Mouse (Mus musculus) liver, embryonic 16.5 days (tissue): Measurements from ENCODE around the gene Auh. TPM values are rescaled to one million over a fixed set of nuclear protein-coding genes. Genes with fewer than 3 reads are reported as not detected.
A peak's percentile ranks its signal among the peaks of the same experiment; 100 is the strongest.

ENCODE experiments used
- ATAC-seq: fragments of 200-750 bp; cut with Nextera tagmentation; 2 replicates; pipeline ENCODE4 v1.8.0; 2017; ENCODE audit warnings: low read depth, mild to moderate bottlenecking, moderate number of reproducible peaks, moderate library complexity
- H3K27ac ChIP-seq: fragments of 300-500 bp; sonication (generic); 2 replicates; pipeline ENCODE4 v1.5.1; 2014; ENCODE audit warnings: mild to moderate bottlenecking, low read length
- H3K27me3 ChIP-seq: fragments of 300-500 bp; sonication (generic); 2 replicates; pipeline ENCODE4 v1.6.1; 2014; ENCODE audit warnings: low read depth, low read length, mixed read lengths; ENCODE audit not compliant: control insufficient read depth, insufficient read depth
- H3K36me3 ChIP-seq: fragments of 300-500 bp; sonication (generic); 2 replicates; pipeline ENCODE4 v1.6.1; 2014; ENCODE audit warnings: mild to moderate bottlenecking; ENCODE audit not compliant: control insufficient read depth, insufficient read depth
- H3K4me1 ChIP-seq: fragments of 300-500 bp; sonication (generic); 2 replicates; pipeline ENCODE4 v1.6.1; 2014; ENCODE audit warnings: low read depth, low read length, mixed read lengths; ENCODE audit not compliant: control insufficient read depth
- H3K4me2 ChIP-seq: fragments of 300-500 bp; sonication (generic); 2 replicates; pipeline ENCODE4 v1.6.1; 2014; ENCODE audit warnings: low read depth, low read length, mixed read lengths
- H3K4me3 ChIP-seq: fragments of 300-500 bp; sonication (generic); 2 replicates; pipeline ENCODE4 v1.5.1; 2014; ENCODE audit warnings: low read depth, mild to moderate bottlenecking, low read length
- H3K9ac ChIP-seq: fragments of 300-500 bp; sonication (generic); 2 replicates; pipeline ENCODE4 v1.6.1; 2014; ENCODE audit warnings: low read depth, low read length
- H3K9me3 ChIP-seq: fragments of 300-500 bp; sonication (generic); replicated peaks from 2 replicates; pipeline ENCODE4 v1.6.1; 2016; ENCODE audit warnings: low read length; ENCODE audit not compliant: control insufficient read depth
- WGBS: fragments of 180-500 bp; shearing (Covaris S2); extraction: QIAGEN DNeasy Blood & Tissue Kit; methylation state at CpG from one replicate; pipeline ENCODE4 v1.1.7; 2014; ENCODE audit not compliant: insufficient replicate concordance; 5-methylcytosine and 5-hydroxymethylcytosine counted together
- polyA plus RNA-seq: library from polyadenylated mRNA; unstranded; fragments of >200 nt; fragmentation: Nextera tagmentation; extraction: Ambion mirVana; gene quantifications from 2 replicates; pipeline ENCODE4 v1.2.1, GENCODE M21; 2015

The Auh gene
- polyA plus RNA-seq, 1 experiment from 2014 or later: 26.8 TPM

DNA sequence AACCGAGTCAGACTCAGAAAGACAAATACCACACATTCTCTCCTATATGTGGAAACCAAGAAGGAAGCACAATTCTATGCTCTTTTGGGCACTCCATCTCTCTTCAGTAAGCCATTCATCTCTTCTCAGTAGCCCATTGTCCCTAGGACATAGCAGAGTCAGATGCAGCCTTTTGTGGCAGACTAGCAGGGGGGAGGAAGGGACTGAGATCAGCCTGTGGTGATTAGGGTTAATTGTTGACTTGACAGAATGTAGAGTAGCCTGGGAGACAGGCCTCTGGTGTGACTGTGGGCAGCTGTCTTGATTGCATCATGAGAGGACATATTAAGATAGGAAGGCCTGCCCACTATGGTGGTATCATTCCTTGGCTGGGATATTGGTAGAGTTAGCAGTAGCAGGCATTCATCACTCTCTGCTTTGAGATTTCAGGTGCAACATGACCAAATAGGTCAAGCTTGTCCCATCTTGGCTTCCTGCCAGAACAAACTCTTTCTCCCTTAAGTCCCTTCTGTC, 13.5 kb upstream of the Auh start:
- no peak for ATAC-seq
- H3K9me3 ChIP-seq: no peaks in the 10 kb centered on the region
- H3K9ac ChIP-seq: no peak overlapping the region
- no peak overlapping the region for H3K4me2 ChIP-seq
- H3K27me3 ChIP-seq: no peaks in the 10 kb centered on the region
- 63% methylated on average over 1 of the region's 1 CpGs for WGBS
- no peaks in the 10 kb centered on the region for H3K4me1 ChIP-seq
- H3K4me3 ChIP-seq: no peak overlapping the region
- no peaks in the 10 kb centered on the region for H3K36me3 ChIP-seq
- H3K27ac ChIP-seq: no peak overlapping the region

DNA sequence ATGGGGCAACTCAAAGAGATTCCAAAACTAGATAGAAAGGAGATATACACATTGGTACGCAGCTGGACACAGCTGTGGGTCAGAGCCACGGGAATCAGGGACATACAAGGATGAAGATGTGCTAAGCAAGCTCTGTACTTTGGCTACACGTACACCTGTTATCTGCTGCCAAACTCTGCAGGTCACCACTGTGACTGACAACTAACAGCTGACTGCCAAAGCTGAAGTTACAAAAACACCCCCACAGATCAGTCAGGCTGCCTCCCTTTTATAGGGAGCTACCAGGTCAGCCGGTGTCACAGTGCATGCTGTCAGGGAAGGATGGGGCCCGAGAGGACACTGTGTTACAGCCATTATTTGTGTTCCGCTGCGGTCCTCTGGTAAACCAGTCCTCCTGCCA, 11.5 kb upstream of the Auh start:
- no peak overlapping the region for H3K4me2 ChIP-seq
- 64% methylated on average over 7 of the region's 7 CpGs for WGBS
- H3K4me3 ChIP-seq: no peak overlapping the region
- H3K36me3 ChIP-seq: no peaks in the 10 kb centered on the region
- H3K4me1 ChIP-seq: no peaks in the 10 kb centered on the region
- no peaks in the 10 kb centered on the region for H3K27me3 ChIP-seq
- ATAC-seq: 0 out of 2 replicates have a peak, but pooled peaks have one; percentile 39
- no peak overlapping the region for H3K9ac ChIP-seq
- H3K27ac ChIP-seq: no peak overlapping the region
- no peaks in the 10 kb centered on the region for H3K9me3 ChIP-seq

DNA sequence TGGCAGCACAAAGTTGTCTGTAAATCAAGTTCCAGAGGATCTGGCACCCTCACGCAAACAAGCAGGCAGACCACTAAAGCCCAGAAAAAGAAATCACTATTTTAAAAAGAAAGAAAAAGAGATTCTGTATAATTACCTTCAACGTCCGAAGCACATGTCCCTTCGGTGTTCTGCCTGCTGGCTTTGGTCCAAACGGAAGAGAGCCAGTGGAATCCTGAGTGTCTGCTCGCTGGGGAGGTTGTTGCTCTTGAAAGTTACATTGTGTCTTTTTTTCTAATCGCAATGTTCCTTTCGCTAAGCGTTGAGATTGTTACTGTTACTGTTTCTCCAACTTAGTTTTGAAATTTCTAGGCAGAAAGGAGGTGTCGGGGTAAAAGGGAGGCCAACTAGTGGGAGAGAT, 1.1 kb upstream of the Auh start:
- no peak overlapping the region for H3K4me3 ChIP-seq
- ATAC-seq: no peak
- no peak overlapping the region for H3K9ac ChIP-seq
- no peak overlapping the region for H3K27ac ChIP-seq
- H3K9me3 ChIP-seq: no peaks in the 10 kb centered on the region
- no peaks in the 10 kb centered on the region for H3K36me3 ChIP-seq
- H3K4me2 ChIP-seq: no peak overlapping the region
- 56% methylated on average over 10 of the region's 10 CpGs for WGBS
- H3K4me1 ChIP-seq: peaks cover 18% of the 10 kb centered on the region
- H3K27me3 ChIP-seq: no peaks in the 10 kb centered on the region

DNA sequence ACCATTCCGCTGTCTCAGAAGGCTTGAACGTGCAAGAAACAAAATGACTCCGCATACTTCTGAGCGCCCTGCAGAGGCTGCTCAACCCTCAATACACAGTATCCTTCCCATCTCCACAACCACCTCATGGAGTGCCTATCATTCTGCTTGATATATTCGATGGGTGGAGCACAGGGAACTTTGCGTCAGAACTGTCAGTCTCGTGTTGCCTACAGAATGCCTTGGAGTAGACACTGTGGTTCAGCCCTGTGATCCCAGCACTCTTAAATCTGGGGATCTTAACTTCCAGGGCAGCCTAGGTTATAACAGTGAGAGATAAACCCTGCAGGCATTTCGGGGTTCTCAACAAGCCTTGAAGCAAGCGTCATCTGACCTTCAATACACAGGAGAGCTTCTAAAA, 1.1 kb downstream of the Auh start:
- Histone ChIP-seq H3K4me1 (peaks cover 18% of the 10 kb centered on the region), H3K36me3 (no peaks in the 10 kb centered on the region), H3K4me3 (peak overlapping the region; percentile 94), H3K9me3 (no peaks in the 10 kb centered on the region), H3K27ac (no peak overlapping the region), H3K4me2 (peak overlapping the region; percentile 76), H3K27me3 (no peaks in the 10 kb centered on the region), H3K9ac (peak overlapping the region; percentile 93)
- WGBS: 49% methylated on average over 9 of the region's 9 CpGs
- ATAC-seq: no peak

DNA sequence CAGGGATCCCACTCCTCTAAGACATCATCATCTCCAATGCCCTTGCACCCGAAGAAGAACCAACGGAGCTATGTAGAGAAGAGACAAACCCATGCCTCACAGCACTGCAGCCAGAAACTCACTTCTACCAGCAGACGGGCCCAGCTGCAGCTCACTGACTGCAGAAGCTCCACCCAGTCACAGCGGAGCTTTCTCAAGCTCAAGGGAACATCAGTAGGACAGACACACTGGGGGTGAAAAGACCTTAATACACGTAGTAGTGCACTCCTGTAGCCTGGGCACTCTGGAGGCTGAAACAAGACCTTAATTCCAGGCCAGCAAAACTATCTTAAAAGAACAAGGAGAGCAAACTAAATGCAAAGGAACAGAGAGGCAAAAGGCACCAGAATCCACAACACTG, 5.0 kb downstream of the Auh start:
- no peak for ATAC-seq
- H3K27ac ChIP-seq: no peak overlapping the region
- no peaks in the 10 kb centered on the region for H3K36me3 ChIP-seq
- H3K9ac ChIP-seq: no peak overlapping the region
- H3K27me3 ChIP-seq: no peaks in the 10 kb centered on the region
- H3K4me3 ChIP-seq: no peak overlapping the region
- H3K4me2 ChIP-seq: no peak overlapping the region
- peaks cover 12% of the 10 kb centered on the region for H3K4me1 ChIP-seq
- no peaks in the 10 kb centered on the region for H3K9me3 ChIP-seq
- WGBS: 76% methylated on average over 5 of the region's 5 CpGs

DNA sequence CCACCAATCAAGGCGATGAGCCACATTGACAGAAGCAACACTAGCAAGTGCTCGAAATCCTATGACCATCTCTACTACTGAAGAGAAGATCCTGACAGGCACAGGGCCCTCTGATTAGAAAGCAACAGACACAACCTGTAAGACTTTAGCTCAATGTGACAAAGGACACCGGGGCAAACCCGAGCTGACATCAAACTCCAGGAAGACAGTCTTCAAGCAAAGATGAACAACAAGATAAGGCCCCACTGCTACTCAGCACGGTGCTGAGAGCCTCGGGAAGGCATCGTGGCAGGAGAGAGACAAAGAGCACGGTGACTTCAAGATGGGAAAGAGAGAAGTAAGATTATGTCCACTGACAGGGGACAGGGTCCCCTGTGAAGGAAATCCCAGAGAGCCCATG, 7.5 kb downstream of the Auh start:
- no peak overlapping the region for H3K4me3 ChIP-seq
- ATAC-seq: no peak
- H3K27me3 ChIP-seq: no peaks in the 10 kb centered on the region
- no peaks in the 10 kb centered on the region for H3K9me3 ChIP-seq
- H3K36me3 ChIP-seq: no peaks in the 10 kb centered on the region
- no peak overlapping the region for H3K4me2 ChIP-seq
- H3K4me1 ChIP-seq: no peaks in the 10 kb centered on the region; the same call in none of the 2 replicates
- WGBS: 35% methylated on average over 8 of the region's 8 CpGs
- H3K27ac ChIP-seq: no peak overlapping the region
- H3K9ac ChIP-seq: no peak overlapping the region

DNA sequence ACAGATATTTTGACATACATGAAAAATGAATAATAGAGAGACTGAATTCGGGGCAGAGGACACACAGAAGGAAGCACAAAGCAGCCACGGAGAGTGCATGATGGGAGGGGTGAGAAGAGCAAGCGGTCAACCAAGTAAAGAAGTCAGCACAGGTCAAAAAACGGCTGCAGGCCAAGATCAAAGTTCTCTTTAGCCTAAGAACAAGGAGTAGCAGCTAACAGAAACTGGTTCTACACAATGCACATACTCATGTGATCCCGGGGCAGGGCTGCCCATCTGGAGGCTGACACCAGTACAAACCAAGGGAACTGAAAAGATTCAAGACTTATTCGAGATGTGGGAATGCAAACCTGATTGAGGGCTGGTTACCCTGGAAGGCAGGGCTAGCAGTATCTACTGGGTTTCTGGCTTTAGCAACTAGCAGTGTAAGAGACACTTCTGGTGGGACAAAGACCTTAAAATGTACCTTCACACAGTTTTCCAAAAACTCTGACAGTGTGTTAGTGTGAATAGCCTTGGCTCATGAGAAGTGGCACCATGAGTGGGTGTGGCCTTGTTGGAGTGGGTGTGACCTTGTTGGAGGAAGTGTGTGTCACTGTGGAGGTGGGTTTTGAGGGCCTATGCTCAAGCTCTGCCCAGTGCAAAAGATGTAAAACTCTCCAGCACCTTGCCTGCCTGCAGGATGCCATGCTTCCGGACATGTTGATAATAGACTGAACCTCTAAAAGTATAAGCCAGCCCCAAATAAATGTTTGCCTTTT, 8.2 kb downstream of the Auh start:
- no peaks in the 10 kb centered on the region for H3K27me3 ChIP-seq
- no peak overlapping the region for H3K4me3 ChIP-seq
- no peaks in the 10 kb centered on the region for H3K36me3 ChIP-seq
- H3K4me2 ChIP-seq: no peak overlapping the region
- 0 out of 2 replicates have a peak, but pooled peaks have one; percentile 24 for ATAC-seq
- H3K9me3 ChIP-seq: no peaks in the 10 kb centered on the region
- no peak overlapping the region for H3K27ac ChIP-seq
- 70% methylated on average over 7 of the region's 7 CpGs for WGBS
- no peak overlapping the region for H3K9ac ChIP-seq
- H3K4me1 ChIP-seq: no peaks in the 10 kb centered on the region; the same call in none of the 2 replicates

DNA sequence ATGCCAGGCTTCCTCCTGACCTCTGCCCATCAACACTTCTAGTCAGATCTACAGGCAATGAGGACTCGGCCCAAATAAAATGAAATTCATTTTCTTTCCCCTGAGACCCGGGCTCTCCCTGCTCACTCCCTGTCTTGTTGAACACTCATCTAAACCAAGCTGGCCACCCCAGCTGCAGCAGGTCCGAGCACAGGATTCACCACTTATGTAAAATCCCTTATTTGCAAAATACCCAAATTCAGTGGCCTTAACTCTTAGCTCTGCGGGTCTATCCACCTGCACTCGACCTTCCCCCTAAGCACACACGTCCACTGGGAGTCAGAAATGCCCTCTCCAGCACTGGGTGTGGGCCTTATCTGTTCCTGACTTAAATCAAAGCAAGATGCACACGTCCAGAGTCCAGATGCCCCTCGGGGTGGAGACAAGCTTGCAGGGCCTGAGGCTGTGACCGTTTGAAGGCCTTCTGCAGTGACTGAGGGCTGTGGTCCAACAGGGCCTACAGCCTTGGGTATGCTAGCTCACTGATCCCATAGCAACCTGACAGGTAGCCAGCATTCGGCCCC, 9.6 kb downstream of the Auh start:
- WGBS: 58% methylated on average over 10 of the region's 10 CpGs
- no peak overlapping the region for H3K4me3 ChIP-seq

DNA sequence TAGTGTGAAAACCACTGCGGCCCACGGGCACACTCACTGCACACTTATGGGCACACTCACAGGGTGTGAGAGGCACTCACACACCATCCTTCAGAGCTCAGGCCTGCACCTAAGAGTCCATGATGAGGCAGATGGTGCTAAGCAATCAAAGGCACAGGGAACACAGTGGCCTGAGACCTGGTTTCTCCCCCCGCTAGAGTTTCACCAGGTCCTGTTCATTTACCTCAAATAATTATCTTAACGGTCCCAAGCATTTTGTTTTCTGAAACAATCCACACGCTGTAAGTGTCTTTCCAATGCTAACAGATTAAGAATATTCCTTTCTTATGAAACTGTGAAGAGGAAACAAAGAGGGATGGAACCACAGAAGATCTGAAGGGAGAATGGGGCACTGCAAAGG, 11.1 kb downstream of the Auh start:
- H3K9ac ChIP-seq: no peak overlapping the region
- no peaks in the 10 kb centered on the region; the same call in none of the 2 replicates for H3K4me1 ChIP-seq
- no peaks in the 10 kb centered on the region for H3K27me3 ChIP-seq
- ATAC-seq: no peak
- no peak overlapping the region for H3K4me2 ChIP-seq
- H3K27ac ChIP-seq: no peak overlapping the region
- no peak overlapping the region for H3K4me3 ChIP-seq
- 80% methylated on average over 5 of the region's 5 CpGs for WGBS
- no peaks in the 10 kb centered on the region for H3K9me3 ChIP-seq
- H3K36me3 ChIP-seq: no peaks in the 10 kb centered on the region

More for the DNA sequence above, 9.6 kb downstream of the Auh start:
- Histone ChIP-seq H3K27me3 (no peaks in the 10 kb centered on the region), H3K9ac (no peak overlapping the region), H3K9me3 (no peaks in the 10 kb centered on the region), H3K4me2 (no peak overlapping the region), H3K36me3 (no peaks in the 10 kb centered on the region), H3K27ac (no peak overlapping the region), H3K4me1 (no peaks in the 10 kb centered on the region; the same call in none of the 2 replicates)
- ATAC-seq: no peak
